Mouse (Mus musculus): Measurements from ENCODE around the gene Large2.

GRCm38 (mm10) chr2:92361795-92362194 is 12.9 kb downstream of the Large2 start:
- TF ChIP-seq CTCF (IDR thresholded peaks at IDR 0.05) = no peak
- no peak for TF ChIP-seq EP300 (IDR thresholded peaks at IDR 0.05)

Data from lung, postnatal 0 days (tissue).